Mouse (Mus musculus) heart, embryonic 14.5 days (tissue): ENCODE results near the gene Sost. TPM values are rescaled to one million over a fixed set of nuclear protein-coding genes. Genes with fewer than 3 reads are reported as not detected.

Experiments used
- ATAC-seq: fragments of 200-750 bp; cut with Nextera tagmentation; 2 replicates; pipeline ENCODE4 v1.8.0; 2017; ENCODE audit warnings: low read depth, moderate TSS enrichment; ENCODE audit not compliant: insufficient number of reproducible peaks, insufficient read depth, low FRiP score
- H3K27ac ChIP-seq, 2 experiments: fragments of 200-500 bp in 1 of 2; fragments of 300-500 bp in 1 of 2; sonication (generic) in 1 of 2; replicated peaks in 1 of 2; 2 replicates each; pipeline ENCODE4 v1.5.1; 2012 to 2014; ENCODE audit warnings: low read depth in 2 of 2, low read length in 2 of 2, control low read depth in 1 of 2, mild to moderate bottlenecking in 1 of 2, mixed read lengths in 1 of 2; ENCODE audit not compliant: control insufficient read depth in 1 of 2, insufficient read depth in 1 of 2
- H3K27me3 ChIP-seq: fragments of 300-500 bp; sonication (generic); 2 replicates; pipeline ENCODE4 v1.6.1; 2014; ENCODE audit warnings: mild to moderate bottlenecking, low read length, control low read depth; ENCODE audit not compliant: control insufficient read depth, insufficient read depth
- H3K36me3 ChIP-seq: fragments of 300-500 bp; sonication (generic); 2 replicates; pipeline ENCODE4 v1.6.1; 2014; ENCODE audit warnings: mild to moderate bottlenecking, control low read depth, low read length, mixed read lengths; ENCODE audit not compliant: control insufficient read depth, insufficient read depth
- H3K4me1 ChIP-seq, 2 experiments: fragments of 200-500 bp in 1 of 2; fragments of 300-500 bp in 1 of 2; sonication (generic) in 1 of 2; 2 replicates each; pipeline ENCODE4 v1.6.1; 2012 to 2014; ENCODE audit warnings: low read length in 2 of 2, control low read depth in 1 of 2, mixed read lengths in 1 of 2; ENCODE audit not compliant: control insufficient read depth in 2 of 2, insufficient read depth in 2 of 2
- H3K4me2 ChIP-seq: fragments of 300-500 bp; sonication (generic); 2 replicates; pipeline ENCODE4 v1.6.1; 2014; ENCODE audit warnings: mild to moderate bottlenecking, low read length
- H3K4me3 ChIP-seq, 2 experiments: fragments of 200-500 bp in 1 of 2; fragments of 300-500 bp in 1 of 2; sonication (generic) in 1 of 2; 2 replicates each; pipeline ENCODE4 v1.5.1; 2012 to 2014; ENCODE audit warnings: low read length in 2 of 2, mild to moderate bottlenecking in 2 of 2, control low read depth in 1 of 2, low read depth in 1 of 2, moderate library complexity in 1 of 2; ENCODE audit not compliant: control insufficient read depth in 1 of 2, insufficient read depth in 1 of 2
- H3K9ac ChIP-seq: fragments of 300-500 bp; sonication (generic); 2 replicates; pipeline ENCODE4 v1.6.1; 2014; ENCODE audit warnings: mild to moderate bottlenecking, low read length
- H3K9me3 ChIP-seq: fragments of 300-500 bp; sonication (generic); 2 replicates; pipeline ENCODE4 v1.6.1; 2016; ENCODE audit warnings: low read length, control low read depth; ENCODE audit not compliant: control insufficient read depth
- WGBS: fragments of 180-500 bp; shearing (Covaris S2); extraction: QIAGEN DNeasy Blood & Tissue Kit; methylation state at CpG from one replicate; pipeline ENCODE4 v1.1.7; 2014; 5-methylcytosine and 5-hydroxymethylcytosine counted together
- polyA plus RNA-seq: library from polyadenylated mRNA; unstranded; fragments of >200 nt; fragmentation: Nextera tagmentation; extraction: Ambion mirVana; gene quantifications from 2 replicates; pipeline ENCODE4 v1.2.1, GENCODE M21; 2014

The Sost gene
- polyA plus RNA-seq, 1 experiment from 2014 or later = 0.55 TPM

- H3K9ac ChIP-seq = peak overlapping the region; percentile 91
- ATAC-seq = no peak
- H3K36me3 ChIP-seq = peaks cover 34% of the 10 kb centered on the region
- peaks cover 22 to 23% of the 10 kb centered on the region in 2 experiments for H3K4me1 ChIP-seq
- H3K4me2 ChIP-seq = peak overlapping the region; percentile 93
- peak overlapping the region; percentile 75 to 97 for H3K27ac ChIP-seq
- H3K27me3 ChIP-seq = no peaks in the 10 kb centered on the region
- H3K9me3 ChIP-seq = no peaks in the 10 kb centered on the region
- 49% methylated on average over 10 of the region's 10 CpGs for WGBS
- H3K4me3 ChIP-seq = peak overlapping the region; percentile 32 to 75
These were observed 16.7 kb upstream of the Sost start for GRCm38 (mm10) chr11:101983431-101983921.

- H3K27ac ChIP-seq = peak overlapping the region; percentile 75 to 97
- ATAC-seq = no peak
- no peaks in the 10 kb centered on the region for H3K27me3 ChIP-seq
- peaks cover 39% of the 10 kb centered on the region for H3K36me3 ChIP-seq
- no peaks in the 10 kb centered on the region for H3K9me3 ChIP-seq
- H3K4me1 ChIP-seq = peaks cover 22 to 23% of the 10 kb centered on the region in 2 experiments
- peak overlapping the region; percentile 93 for H3K4me2 ChIP-seq
- 24% methylated on average over 6 of the region's 6 CpGs for WGBS
- H3K9ac ChIP-seq = peak overlapping the region; percentile 91
- H3K4me3 ChIP-seq = peak overlapping the region; percentile 32 to 75
These were observed 16.2 kb upstream of the Sost start for GRCm38 (mm10) chr11:101982981-101983411.

- Histone ChIP-seq H3K4me3 (no peak overlapping the region), H3K9ac (no peak overlapping the region)
These were observed 15.0 kb upstream of the Sost start for GRCm38 (mm10) chr11:101981850-101982249.

GRCm38 (mm10) chr11:101980603-101981157 lies 13.9 kb upstream of the Sost start:
- H3K9me3 ChIP-seq = peaks cover 3% of the 10 kb centered on the region; the same call in 1 of the 2 replicates
- H3K27me3 ChIP-seq = no peaks in the 10 kb centered on the region
- H3K36me3 ChIP-seq = peaks cover 60% of the 10 kb centered on the region
- H3K27ac ChIP-seq = no peak overlapping the region
- ATAC-seq = no peak
- H3K4me3 ChIP-seq = no peak overlapping the region
- H3K9ac ChIP-seq = no peak overlapping the region
- no peak overlapping the region for H3K4me2 ChIP-seq
- peaks cover 20 to 23% of the 10 kb centered on the region in 2 experiments for H3K4me1 ChIP-seq
- 79% methylated on average over 9 of the region's 9 CpGs for WGBS

More at GRCm38 (mm10) chr11:101981850-101982249, 15.0 kb upstream of the Sost start:
- ATAC-seq = no peak
- no peak overlapping the region; a peak in 1 of 4 replicates for H3K27ac ChIP-seq
- H3K4me1 ChIP-seq = peaks cover 22 to 23% of the 10 kb centered on the region in 2 experiments
- no peaks in the 10 kb centered on the region for H3K27me3 ChIP-seq
- whole genome bisulfite sequencing = 62% methylated on average over 11 of the region's 12 CpGs
- peak overlapping the region; percentile 93 for H3K4me2 ChIP-seq
- H3K36me3 ChIP-seq = peaks cover 49% of the 10 kb centered on the region
- peaks cover 2% of the 10 kb centered on the region; the same call in 1 of the 2 replicates for H3K9me3 ChIP-seq

DNA sequence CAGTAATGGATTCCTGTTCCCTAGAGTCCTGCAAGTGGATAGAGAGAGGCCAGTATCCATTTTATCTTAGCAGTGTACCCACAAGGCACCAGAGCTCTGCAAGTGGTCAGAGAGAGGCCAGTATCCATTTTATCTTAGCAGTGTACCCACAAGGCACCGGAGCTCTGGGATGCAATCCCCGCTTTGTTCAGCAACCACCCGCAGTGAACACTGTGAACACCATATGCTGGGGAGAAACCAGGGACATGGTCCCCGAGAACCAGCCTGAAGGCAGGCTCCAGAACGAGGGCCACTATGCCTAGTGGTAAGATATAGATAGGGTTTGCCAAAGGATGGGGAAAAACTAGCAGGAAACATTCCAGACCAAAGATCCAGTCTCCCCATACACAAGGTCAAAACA lies 12.3 kb upstream of the Sost start:
- Histone ChIP-seq H3K9ac (no peak overlapping the region), H3K4me3 (no peak overlapping the region), H3K27ac (no peak overlapping the region), H3K4me1 (peaks cover 17 to 23% of the 10 kb centered on the region in 2 experiments), H3K4me2 (no peak overlapping the region), H3K36me3 (peaks cover 76% of the 10 kb centered on the region), H3K27me3 (no peaks in the 10 kb centered on the region), H3K9me3 (peaks cover 3% of the 10 kb centered on the region; the same call in 1 of the 2 replicates)
- WGBS = 81% methylated on average over 5 of the region's 5 CpGs
- no peak for ATAC-seq

DNA sequence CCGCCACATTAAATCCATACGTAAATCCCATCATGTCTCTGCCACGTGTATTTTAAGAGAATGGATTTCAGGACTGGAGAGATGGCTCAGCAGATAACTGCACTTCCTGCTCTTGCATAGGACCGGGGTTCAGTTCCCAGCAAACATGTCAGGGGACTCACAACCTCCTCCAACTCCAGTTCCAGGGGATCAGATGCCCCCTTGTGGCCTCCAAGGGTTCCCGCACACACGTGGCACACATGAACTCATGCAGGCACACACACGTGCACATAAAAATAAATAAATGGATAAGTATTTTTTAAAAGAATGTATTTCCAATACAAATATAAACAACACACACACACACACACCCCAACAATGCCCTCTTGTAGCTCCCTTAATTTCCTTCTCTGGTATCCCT lies 10.1 kb upstream of the Sost start:
- peaks cover 3% of the 10 kb centered on the region; the same call in 1 of the 2 replicates for H3K9me3 ChIP-seq
- H3K9ac ChIP-seq = no peak overlapping the region
- no peak for ATAC-seq
- no peak overlapping the region for H3K4me3 ChIP-seq
- no peak overlapping the region for H3K27ac ChIP-seq
- 91% methylated on average over 7 of the region's 7 CpGs for whole genome bisulfite sequencing
- no peaks in the 10 kb centered on the region for H3K27me3 ChIP-seq
- H3K36me3 ChIP-seq = peaks cover 98% of the 10 kb centered on the region
- no peak overlapping the region for H3K4me2 ChIP-seq
- peaks cover 5 to 6% of the 10 kb centered on the region in 2 experiments; a peak in 3 of 4 replicates for H3K4me1 ChIP-seq

DNA sequence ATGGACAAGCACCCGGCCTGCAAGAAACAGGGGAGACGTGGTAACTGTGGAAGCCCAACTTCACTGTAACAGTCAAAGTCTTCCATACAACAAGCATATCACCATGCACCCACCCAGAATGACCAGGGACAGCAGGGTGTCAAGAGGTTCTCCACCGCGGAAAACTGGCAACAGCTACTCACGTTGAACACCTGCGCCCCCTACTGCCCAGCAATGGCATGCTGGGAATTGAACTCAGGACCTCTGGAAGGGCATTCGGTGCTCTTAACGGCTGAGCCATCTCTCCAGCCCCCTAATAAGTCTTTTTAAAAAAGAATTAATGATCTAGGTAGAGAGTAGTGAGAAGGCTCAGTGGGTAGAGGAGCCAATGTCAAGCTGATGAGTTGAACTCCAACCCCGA lies 8.1 kb upstream of the Sost start:
- 49% methylated on average over 9 of the region's 9 CpGs for WGBS
- Histone ChIP-seq H3K9me3 (peaks cover 3% of the 10 kb centered on the region; the same call in 1 of the 2 replicates), H3K27ac (no peak overlapping the region), H3K4me2 (no peak overlapping the region), H3K4me3 (no peak overlapping the region), H3K36me3 (peaks cover 79% of the 10 kb centered on the region), H3K4me1 (0 out of 4 replicates have a peak, but pooled peaks cover 0 to 2% of the 10 kb centered on the region in 2 experiments), H3K9ac (no peak overlapping the region), H3K27me3 (no peaks in the 10 kb centered on the region)
- no peak for ATAC-seq
